Mouse (Mus musculus): ENCODE measurements at regions not wholly inside any gene's neighbourhood (a gene's known extent, or its start where the extent isn't known, plus 50 kb on each side); places are given as distances from the start of the nearest gene placed in this dataset.

DNA sequence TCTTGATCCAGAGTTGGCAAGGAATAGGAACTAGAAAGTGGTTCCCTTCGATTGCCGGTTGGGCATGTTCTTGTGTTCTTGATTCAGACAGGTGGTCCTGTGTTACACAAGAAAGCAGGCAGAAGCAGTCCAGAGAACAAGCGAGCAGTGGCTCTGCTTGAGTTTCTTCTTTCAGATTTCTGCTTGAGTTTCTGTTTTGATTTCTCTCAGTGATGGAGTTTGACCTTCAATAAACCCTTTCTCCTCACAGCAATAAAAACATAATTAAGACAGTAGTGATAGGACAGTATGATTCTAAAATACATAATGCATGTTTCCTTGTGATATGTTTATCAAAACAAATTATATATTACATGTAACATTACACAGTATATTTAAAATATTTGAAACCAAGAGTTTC lies 59.1 kb downstream of the Klf6 start:
- no peak for TF ChIP-seq POLR2A (IDR thresholded peaks at IDR 0.05; ENCODE audit: low read depth, low read length)
- no peak for TF ChIP-seq CTCF (IDR thresholded peaks at IDR 0.05; ENCODE audit: extremely low read depth, insufficient read length, insufficient replicate concordance, low read depth, low read length)
